Mouse (Mus musculus) thymus, adult 2 months (tissue): Measurements from ENCODE around the gene Rnf123.

Source experiments
- CTCF ChIP-seq: fragments of 200-500 bp; IDR thresholded peaks from 2 replicates; pipeline ENCODE4 v1.5.1; 2012; ENCODE audit warnings: mild to moderate bottlenecking, control low read depth, low read length, moderate library complexity, borderline replicate concordance; ENCODE audit not compliant: control insufficient read depth, poor library complexity, insufficient read depth; ENCODE audit errors: extremely low read depth
- POLR2A ChIP-seq: fragments of 200-500 bp; IDR thresholded peaks from 2 replicates; pipeline ENCODE4 v1.6.1; 2012; ENCODE audit warnings: mild to moderate bottlenecking, low read length, control low read depth, moderate library complexity; ENCODE audit not compliant: control insufficient read depth, poor library complexity, insufficient read depth; ENCODE audit errors: extremely low read depth

GRCm38 (mm10) chr9:108026584-108026983 lies 56.6 kb downstream of the Rnf123 start:
- TF ChIP-seq POLR2A: no peak
- no peak for TF ChIP-seq CTCF
